Mouse (Mus musculus) B cell, adult 2 months (primary cell): Measurements from ENCODE around the gene Fut7.
A peak's percentile ranks its signal among the peaks of the same experiment; 100 is the strongest.

Experiments
- DNase-seq, 2 experiments: peaks; one replicate each; pipeline ENCODE4 v3.0.0; 2022

The Fut7 gene

DNA sequence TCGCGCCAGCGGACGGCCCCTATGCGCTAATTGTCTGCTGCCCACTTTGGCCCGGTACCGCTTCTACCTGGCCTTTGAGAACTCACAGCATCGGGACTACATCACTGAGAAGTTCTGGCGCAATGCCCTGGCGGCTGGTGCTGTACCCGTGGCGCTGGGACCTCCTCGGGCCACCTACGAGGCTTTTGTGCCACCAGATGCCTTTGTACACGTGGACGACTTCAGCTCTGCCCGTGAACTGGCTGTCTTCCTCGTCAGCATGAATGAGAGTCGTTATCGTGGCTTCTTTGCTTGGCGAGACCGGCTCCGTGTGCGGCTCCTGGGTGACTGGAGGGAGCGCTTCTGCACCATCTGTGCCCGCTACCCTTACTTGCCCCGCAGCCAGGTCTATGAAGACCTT, 2.4 kb downstream of the Fut7 start:
- DNase-seq: no peak

DNA sequence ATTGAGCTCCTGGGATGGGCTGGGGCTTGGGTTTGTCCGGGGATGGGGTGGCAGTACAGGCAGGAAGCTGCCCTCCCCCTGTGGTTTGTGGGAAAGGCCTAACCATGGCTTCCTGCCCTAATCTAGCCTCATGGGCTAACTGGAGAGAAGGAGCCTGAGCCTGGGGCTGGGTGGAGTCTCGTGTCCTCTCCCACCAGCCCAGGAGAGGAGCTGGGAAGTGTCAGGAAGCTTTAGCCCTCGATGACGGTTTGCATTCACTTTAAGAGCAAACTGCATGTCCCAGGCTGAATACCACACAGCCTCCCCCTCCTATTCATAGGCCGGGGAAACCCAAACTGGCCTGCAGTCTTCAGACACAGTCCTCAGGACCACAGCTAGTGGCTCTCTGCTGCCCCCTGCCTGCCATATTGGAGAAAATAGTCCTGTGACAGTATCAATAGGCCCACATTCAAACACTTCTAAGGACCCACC, 3.7 kb downstream of the Fut7 start:
- DNase-seq: peak; percentile 82 to 83

DNA sequence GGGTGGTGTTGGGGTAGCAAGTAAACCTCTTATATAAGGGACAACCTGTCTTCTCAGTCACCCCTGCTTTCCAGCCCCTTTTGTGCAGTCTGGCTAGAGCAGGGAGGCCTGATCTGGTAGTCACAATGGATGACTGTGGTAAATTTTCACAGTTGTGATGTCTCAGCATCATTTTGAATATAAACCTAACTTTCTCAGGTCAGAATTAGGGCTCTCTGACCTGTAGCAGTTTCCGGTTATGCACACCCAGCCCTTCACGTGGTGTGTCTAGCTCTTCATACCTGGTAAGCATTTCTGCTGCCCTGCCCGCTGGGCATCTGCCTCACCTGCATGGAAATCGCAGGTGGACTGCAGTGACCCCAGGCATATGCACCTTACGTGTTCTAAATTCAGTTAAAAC, 4.2 kb downstream of the Fut7 start:
- DNase-seq: no peak

DNA sequence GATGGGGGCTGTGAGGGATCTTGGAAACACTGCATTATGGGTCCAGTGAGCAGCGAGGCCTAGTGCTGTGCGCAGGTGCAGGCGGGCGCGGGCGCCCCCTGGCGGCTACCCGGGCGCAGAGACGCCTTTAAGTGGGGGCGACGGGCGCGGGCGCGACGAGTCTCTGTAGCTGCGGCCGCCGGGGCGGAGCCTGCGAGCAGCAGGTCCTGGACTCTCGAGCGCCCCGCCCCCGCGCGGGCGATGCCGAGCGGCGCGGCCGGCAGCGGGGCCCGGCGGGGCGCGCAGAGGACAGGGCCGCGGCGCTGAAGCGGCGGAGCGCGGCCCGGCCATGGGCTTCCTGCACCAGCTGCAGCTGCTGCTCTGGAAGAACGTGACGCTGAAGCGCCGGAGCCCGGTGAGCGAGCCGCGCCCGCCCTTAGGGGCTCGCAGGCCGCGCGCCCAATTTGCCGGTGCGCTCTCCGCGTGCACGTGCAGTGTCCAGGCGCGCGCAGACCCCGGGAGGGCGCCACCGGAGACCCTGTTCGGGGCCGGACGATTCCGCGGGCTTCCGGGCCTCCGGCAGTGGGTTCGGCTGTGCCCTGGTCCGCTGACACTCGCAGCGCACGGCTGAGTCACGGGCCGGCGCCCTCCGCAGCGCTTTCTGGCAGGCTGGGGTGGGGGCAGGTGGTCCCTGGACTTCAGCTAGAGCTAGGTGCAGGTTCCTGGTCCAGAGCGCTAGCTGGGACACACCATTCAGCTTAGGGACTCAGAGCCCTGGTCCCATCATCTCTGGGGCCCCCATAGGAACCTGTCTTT, 5.6 kb downstream of the Fut7 start, which contains the start of gene Abca2:
TSS of gene Abca2 (plus strand) at position 262 of the 795 bp plus-strand sequence.
- peak; percentile 97 to 98 for DNase-seq

DNA sequence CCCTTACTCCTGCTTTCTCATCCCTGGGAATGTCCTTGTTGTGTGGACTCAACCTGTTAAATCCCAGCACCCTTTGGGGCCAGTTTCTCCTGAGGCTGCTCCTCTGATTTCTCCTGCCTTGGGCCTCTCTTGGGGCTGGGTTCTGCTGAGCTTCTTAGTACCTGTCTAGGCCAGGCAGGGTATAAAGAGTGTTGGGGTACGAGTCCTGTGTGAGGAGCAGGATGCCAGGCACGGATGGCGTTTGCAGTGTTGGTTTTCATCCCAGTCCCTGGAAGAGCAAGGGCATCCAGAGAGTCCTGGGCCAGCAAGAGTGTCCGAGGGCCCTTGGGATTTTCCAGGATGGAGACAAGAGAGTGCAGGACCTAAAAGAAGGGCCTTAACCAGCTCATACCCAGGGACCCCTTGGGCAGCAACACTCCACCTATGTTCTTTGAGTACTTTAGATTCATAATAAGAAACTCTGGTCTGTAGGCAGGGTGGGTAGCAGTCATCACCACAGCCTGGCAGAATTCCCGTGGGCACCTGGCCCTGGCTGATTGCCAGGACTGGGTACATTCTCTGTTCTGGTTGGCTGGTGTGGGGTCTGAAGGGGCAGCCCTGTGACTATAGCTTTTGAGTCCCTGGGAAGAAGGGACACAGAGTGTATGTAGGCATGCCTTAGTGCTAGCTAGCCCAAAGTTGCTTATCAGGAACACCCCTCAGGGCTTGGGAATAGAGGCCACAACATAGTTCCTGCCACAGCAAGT, 6.5 kb downstream of the Fut7 start:
- no peak for DNase-seq

DNA sequence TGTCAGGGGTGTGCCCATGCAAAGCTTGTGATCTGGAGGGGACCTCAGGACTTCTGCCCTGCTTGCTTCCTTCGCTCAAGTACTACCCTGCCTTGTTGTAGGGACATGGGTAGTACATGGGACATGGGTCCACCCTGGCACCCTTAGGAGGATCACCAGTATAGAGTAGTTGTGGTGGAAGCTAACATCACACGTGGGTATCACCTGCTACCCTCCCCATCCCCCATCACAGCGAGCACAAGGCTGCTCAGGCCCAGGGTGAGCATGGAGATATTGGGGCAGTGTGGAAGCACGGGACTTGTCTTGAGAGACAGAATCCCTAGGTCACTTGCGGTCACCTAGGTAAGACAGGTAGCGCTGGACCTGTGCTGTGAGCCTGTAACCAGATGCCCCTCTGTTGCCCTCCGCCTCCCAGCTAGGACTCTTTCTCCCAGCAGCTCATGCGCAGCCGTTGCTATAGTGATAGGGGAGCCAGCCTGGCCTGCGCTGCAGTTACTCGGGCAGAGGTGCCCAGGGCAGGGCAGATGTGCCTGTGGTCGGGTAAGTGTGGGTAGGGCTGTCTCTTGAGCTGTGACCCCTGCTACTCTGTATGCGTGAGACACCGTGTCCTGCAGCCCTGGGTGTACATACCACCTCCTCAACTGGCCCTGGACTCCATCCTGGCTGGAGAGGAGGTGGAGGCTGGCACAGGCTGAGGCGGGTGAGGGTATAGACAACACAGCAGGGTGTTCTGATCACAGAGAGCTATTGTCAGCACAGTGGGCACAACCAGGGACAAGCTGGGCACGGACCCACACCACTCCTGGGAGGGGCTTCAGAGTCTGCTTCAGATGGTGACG, 7.5 kb downstream of the Fut7 start:
- DNase-seq: no peak

DNA sequence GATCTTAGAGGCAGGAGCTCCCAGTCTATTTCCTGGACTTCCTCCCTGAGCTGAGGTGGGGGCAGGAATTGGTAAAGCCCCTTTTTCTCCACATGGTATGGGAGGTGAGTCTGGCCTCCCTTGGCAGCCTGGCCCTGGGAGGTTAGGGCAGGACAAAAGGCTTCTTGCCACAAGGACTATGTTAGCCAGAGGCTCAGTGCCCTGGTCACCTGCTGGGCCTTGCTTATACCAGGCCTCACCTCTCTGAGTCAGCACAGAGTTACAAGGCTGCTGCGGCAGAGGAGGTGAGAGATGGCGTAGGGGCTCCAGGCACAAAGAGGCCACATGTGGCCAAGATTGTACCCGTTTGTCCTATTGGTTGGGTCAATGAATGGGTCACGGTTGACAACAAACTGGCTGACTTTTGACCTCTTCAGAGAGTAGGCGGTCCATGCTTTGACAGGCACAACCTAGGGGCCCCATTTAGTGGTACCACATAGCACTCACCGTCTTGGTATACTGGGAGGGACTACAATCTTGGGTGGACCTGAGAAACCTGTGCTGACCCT, 8.3 kb downstream of the Fut7 start:
- no peak for DNase-seq

DNA sequence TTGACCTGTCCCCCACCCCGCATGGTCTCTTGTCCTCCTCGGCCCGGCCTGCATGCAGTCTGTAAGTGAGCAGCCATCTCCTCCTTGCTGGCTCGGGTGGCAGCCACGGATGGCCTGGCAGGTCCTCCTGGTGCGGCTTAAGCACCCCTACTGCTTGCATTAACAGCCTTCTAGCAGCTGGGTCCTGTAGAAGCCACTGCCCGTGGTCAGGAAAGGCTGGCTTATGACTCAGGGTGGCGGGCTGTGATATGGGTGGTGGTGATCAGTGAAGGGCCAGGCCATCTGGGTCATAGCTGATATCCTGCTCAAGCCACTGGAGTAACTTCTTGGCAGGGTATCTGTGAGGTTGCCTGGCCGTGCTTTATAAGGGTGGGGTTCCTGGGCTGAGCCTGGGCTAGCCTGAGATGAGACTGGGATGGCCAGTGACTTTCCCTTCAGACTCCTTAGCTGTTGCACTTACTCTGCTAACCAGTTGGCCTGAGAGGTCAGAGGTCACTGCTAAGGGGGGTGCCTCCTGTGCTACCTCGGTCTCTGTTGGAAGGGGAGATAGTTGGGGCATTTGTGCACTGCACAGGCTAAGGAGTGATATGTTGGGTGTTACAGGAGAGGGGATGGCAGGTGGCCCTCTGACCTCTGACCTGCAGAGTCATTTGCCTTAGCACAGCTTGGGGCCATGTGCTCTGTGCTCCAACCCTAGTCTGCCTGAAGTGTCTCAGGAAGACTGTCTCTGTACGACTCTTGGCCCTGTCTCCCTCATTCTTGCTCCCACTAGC, 9.4 kb downstream of the Fut7 start:
- DNase-seq: no peak

DNA sequence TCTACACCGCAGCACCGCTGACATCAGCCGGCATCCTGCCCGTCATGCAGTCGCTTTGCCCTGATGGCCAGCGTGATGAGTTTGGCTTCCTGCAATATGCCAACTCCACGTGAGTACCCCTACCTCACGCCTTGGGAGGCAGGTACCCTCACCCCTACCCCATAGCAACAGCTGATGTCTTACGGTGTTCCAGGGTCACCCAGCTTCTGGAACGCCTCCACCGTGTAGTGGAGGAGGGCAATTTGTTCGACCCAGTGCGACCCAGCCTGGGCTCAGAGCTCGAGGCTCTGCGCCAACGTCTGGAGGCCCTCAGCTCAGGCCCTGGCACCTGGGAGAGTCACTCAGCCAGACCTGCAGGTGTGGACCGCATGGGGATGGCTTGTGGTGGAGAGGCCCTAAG, 10.0 kb downstream of the Fut7 start:
- no peak for DNase-seq

DNA sequence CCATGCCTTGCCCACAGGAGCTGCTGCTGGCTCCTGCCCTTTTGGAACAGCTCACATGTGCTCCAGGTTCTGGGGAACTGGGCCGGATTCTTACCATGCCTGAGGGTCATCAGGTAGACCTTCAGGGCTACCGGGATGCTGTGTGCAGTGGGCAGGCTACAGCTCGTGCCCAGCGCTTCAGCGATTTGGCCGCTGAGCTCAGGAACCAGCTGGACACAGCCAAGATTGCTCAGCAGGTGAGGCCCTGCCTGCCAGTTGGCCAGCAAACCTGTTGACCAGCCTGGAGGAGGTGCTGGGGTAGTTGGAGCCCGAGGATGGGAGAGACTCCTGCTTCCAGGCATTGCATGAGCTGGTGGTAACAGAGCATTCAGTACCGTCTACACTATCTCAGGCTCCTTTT, 11.2 kb downstream of the Fut7 start:
- DNase-seq: no peak

DNA sequence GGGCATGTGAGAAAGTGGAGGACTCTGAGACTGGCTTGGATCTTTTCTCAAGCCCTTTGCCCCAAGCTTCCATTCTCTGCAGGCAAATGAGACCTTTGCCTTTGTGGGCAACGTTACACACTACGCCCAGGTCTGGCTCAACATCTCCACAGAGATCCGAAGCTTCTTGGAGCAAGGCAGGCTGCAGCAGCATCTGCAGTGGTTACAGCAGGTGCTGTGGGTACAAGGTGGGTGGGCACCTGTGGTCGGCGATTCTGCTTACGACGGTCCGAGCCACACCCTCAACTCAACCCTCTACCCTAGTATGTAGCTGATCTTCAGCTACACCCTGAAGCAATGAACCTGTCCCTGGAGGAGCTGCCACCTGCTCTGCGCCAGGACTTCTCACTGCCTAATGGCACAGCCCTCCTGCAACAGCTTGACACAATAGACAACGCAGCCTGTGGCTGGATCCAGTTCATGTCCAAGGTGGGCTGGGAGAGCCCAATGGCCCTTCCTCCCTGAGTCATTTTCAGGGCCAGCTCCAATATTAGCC, 13.3 kb downstream of the Fut7 start:
- no peak for DNase-seq

DNA sequence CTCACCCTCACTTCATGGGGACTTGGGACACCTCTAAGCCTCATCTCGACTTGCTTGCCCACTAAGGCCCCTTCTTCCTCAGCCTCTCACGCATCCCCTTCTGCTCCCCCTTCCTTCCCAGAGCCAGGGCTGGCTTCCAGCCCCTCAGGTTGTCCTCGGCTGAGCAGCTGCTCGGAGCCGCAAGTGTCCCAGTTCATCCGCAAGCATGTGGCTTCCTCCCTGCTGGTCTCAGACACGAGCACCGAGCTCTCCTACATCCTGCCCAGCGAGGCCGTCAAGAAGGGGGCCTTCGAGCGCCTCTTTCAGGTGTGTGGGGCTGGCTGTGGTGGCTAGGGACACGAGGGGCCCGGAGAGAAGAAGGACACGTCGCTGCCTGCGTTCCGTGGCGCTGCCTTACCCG, 18.0 kb downstream of the Fut7 start:
- no peak for DNase-seq

DNA sequence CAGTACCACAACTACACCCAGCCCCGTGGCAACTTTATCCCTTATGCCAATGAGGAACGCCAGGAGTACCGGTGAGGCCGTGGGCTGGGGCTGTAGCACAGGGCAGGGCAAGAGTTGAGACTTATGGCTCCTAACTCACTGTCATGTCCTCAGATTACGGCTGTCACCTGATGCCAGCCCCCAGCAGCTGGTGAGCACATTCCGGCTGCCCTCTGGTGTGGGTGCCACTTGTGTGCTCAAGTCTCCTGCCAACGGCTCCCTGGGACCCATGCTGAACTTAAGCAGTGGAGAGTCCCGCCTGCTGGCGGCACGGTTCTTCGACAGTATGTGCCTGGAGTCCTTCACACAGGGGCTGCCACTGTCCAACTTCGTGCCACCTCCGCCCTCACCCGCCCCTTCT, 19.6 kb downstream of the Fut7 start:
- no peak for DNase-seq

DNA sequence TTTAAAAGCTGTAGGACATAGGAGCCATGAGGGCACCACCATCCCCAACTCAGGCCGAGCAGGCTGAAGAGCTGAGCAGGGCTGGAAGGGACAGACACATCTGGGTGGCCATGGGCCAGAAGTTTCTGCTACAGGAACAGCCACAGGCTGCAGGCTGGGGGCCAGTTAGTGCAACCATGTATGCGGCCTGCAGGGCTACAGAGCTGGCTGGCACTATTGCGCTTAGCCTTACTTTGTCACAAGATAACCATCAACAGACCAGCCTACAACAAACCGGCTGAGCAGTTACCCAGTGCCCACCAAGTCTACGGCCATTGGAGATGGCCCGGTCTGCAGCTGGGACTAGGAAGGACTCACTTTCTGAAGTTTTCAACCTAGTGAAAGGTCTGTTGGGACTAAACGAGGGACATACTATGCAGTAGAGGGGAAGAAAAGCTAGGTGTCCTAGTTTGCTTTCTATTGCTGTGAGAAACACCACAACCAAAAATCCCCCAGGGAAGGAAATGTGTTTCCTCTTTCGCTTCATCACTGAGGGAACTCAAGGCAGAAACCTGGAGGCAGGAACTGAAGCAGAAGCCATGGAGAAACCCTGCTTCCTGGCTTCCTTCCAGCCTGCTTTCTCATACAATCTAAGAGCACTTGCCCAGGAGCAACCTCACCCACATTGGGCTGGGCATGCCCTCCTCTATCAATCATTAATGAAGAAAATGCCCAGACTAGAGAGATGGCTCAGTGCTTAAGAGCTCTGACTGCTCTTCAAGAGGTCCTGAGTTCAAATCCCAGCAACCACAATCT, 28.0 kb downstream of the Fut7 start:
- no peak for DNase-seq

DNA sequence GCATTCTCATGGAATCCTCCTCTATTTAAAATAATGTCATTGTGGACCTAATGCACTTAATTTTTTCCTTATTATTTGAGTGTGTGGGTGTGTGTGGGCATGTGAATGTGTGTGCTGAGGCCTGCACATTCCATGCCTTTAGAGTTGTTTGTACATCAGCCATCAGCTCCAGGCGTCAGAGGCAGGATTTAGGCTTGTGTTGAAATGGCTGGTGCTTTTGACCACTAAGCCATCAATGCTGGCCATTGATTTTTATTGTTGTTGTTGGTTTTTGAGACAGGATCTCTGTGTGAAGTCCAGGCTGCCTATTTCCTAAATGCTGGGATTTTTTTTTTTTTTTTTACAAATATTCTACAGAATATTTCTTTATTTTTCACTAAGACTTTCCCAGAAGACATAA, 29.9 kb downstream of the Fut7 start:
- DNase-seq: no peak

DNA sequence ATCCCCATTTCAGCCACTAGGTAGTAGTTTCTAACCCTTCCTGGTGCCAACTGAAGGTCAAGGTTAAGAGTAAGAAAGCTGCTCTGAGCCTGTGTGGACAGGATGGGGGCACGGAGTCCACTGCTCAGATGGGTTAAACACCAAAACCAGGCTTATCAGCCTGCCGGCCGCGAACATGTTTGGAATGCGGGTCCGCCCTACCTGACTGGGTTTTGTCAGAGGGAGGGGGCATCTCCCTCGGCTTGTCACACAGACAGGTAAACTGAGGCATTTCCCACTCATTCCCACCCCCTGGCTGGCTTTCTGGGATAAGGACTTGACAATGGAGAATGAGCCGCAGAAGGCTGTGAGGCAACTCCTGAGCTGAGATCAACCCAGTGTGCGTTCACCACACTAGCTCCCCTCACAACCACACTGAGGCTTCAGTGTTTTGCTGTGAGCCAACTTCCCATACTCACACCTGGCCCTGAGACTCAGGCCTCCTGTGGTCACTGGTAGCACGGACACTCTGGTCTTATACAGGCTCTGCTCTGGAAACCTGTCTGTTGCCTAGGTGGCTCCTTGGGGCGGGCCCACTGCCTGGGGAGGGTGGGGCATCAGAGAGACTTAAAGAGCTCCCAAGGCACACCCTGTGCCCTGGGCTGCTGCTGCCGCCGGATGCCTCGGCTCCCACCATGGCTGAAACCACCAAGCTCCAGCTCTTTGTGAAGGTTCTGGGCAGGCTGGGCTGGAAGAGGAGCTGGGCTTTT, 33.3 kb downstream of the Fut7 start, which contains the start of gene Clic3:
TSS of gene Clic3 (plus strand) at position 634 of the 749 bp plus-strand sequence.
- no peak for DNase-seq

DNA sequence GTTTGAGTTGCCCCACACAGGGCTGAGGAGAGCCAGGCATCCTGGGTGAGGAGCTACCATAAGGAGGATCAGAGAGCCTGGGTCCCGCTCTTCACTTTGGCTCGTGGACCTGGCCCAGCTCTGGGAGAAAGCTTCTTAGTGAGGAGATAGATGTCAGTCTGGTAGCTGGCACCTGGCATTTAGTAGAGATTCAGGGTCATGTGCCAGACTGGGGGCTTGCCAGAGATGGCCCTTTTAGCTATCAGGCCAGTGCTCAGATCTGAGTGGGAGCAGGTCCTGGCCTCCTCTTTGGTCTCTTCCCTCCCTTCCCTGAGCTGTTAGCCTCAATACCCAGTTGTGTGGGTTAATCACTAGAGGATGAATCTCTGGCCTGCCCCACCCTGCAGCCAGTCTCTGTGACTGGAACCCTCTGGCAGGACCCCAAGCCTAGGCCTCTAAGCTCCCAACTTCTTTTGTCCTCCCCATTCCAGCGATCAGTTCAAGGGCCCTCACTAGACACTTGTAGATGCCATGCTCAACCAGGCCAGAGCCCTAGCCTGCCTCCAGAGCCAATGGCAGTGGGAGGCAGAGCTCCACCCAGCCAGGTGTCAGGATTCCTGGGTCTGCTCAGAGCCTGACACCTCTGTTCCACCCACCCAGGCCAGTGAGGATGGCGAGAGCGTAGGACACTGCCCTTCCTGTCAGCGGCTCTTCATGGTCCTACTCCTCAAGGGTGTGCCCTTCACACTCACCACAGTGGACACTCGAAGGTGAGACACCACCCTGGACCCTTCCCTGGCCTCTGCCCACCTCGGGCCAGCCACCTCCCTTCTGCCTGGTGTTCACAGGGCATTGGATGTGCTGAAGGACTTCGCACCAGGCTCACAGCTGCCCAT, 34.2 kb downstream of the Fut7 start:
- no peak for DNase-seq

DNA sequence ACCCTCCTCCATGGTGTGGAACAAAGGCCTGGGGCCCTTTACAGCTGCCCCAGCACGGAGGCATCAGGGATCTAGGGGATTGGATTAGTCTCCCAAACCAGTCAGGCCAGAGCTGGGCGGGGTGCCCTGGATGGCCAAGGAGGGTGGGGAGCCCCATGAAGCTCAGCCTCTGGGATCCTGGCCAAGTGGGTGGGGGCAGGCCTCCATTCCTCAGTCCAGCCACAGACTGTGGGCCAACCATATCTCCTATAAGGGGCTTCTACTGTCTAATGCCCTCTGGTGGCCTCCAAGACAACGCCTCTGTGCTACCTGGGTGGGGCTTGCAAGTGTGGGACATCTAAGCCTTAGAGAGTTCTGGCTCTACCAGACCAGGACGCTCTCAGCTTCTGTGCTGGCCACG, 35.8 kb downstream of the Fut7 start:
- DNase-seq: no peak

DNA sequence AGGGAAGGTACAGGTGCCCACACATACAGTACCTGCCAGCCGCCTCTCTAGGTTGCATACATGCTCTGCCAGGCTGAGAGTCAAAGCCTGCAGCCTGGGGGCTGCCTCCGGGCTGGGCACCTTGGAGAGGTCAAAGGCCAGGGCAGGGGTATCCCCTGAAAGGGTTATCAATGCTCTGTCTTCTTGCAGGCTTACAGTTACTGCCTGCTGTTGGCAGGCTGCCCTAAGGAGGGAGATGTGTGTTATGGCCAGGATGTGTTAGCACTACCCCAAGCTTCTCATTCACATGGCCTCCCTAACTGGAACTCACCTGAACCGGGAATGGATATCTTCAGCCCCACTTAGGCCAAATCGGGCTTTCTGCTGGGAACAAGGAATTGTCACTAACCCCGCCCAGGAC, 37.1 kb downstream of the Fut7 start:
- no peak for DNase-seq
